Mouse (Mus musculus): ENCODE measurements around the gene 1700001O22Rik. TPM values are rescaled to one million over a fixed set of nuclear protein-coding genes. Genes with fewer than 3 reads are reported as not detected.

The 1700001O22Rik gene
- polyA plus RNA-seq, 1 experiment from 2014 or later: 2.2 TPM

GRCm38 (mm10) chr2:30750025-30750424 is 53.4 kb downstream of the 1700001O22Rik start:
- no peak overlapping the region for H3K4me3 ChIP-seq
- WGBS: 65% methylated on average over 5 of the region's 5 CpGs
- no peaks in the 10 kb centered on the region for H3K27me3 ChIP-seq (replicated peaks)
- H3K9ac ChIP-seq: no peak overlapping the region
- peaks cover 20% of the 10 kb centered on the region for H3K4me1 ChIP-seq (replicated peaks)
- no peak for ATAC-seq (ENCODE audit: insufficient number of reproducible peaks, low FRiP score)
- 0 out of 2 replicates have a peak overlapping the region, but pooled peaks have one; percentile 35 for H3K27ac ChIP-seq (ENCODE audit: poor library complexity, severe bottlenecking)
- no peak overlapping the region for H3K4me2 ChIP-seq
- H3K9me3 ChIP-seq (replicated peaks): peaks cover 6% of the 10 kb centered on the region; the same call in 1 of the 2 replicates
- H3K36me3 ChIP-seq: no peaks in the 10 kb centered on the region

GRCm38 (mm10) chr2:30747602-30748162 is 55.8 kb downstream of the 1700001O22Rik start:
- Histone ChIP-seq H3K9me3 (replicated peaks) (peaks cover 6% of the 10 kb centered on the region; the same call in 1 of the 2 replicates), H3K27ac (ENCODE audit: poor library complexity, severe bottlenecking) (no peak overlapping the region), H3K9ac (no peak overlapping the region), H3K4me2 (no peak overlapping the region), H3K4me3 (no peak overlapping the region), H3K27me3 (replicated peaks) (no peaks in the 10 kb centered on the region), H3K36me3 (no peaks in the 10 kb centered on the region), H3K4me1 (replicated peaks) (peaks cover 31% of the 10 kb centered on the region)
- WGBS: 82% methylated on average over 4 of the region's 4 CpGs
- no peak for ATAC-seq (ENCODE audit: insufficient number of reproducible peaks, low FRiP score)

Other genes starting within 250 kb of the 1700001O22Rik start
- 1.4 and 2.0 TPM in 2 replicates for gene Cstad, start 208.6 kb downstream of the 1700001O22Rik start, polyA plus RNA-seq (2016; fragmentation: Nextera tagmentation; extraction: Ambion mirVana)
- gene Ntmt1, start 4.2 kb upstream of the 1700001O22Rik start, polyA plus RNA-seq (2016; fragmentation: Nextera tagmentation; extraction: Ambion mirVana): 77.2 and 78.8 TPM in 2 replicates
- 24.2 and 25.5 TPM in 2 replicates for gene Asb6, start 26.7 kb upstream of the 1700001O22Rik start, polyA plus RNA-seq (2016; fragmentation: Nextera tagmentation; extraction: Ambion mirVana)
- 58.8 and 63.9 TPM in 2 replicates for gene Prrx2, start 31.3 kb upstream of the 1700001O22Rik start, polyA plus RNA-seq (2016; fragmentation: Nextera tagmentation; extraction: Ambion mirVana)
- gene Ptges, start 126.2 kb upstream of the 1700001O22Rik start, polyA plus RNA-seq (2016; fragmentation: Nextera tagmentation; extraction: Ambion mirVana): 2.3 and 4.3 TPM in 2 replicates
- gene Tor1b, start 149.3 kb upstream of the 1700001O22Rik start, polyA plus RNA-seq (2016; fragmentation: Nextera tagmentation; extraction: Ambion mirVana): 25.1 and 25.8 TPM in 2 replicates
- 56.4 TPM in 2 replicates for gene Tor1a, start 164.3 kb upstream of the 1700001O22Rik start, polyA plus RNA-seq (2016; fragmentation: Nextera tagmentation; extraction: Ambion mirVana)
- gene BC005624, start 178.5 kb upstream of the 1700001O22Rik start, polyA plus RNA-seq (2016; fragmentation: Nextera tagmentation; extraction: Ambion mirVana): 33.8 and 35.5 TPM in 2 replicates
- 27.4 and 27.9 TPM in 2 replicates for gene Usp20, start 178.6 kb upstream of the 1700001O22Rik start, polyA plus RNA-seq (2016; fragmentation: Nextera tagmentation; extraction: Ambion mirVana)

All from heart, embryonic 12.5 days (tissue).